Mouse (Mus musculus) lung, postnatal 0 days (tissue): ENCODE measurements around the gene Wnt5b. TPM values are rescaled to one million over a fixed set of nuclear protein-coding genes. Genes with fewer than 3 reads are reported as not detected.
"Not testable (repeated sequence)": the region's sequence is repeated elsewhere in the genome, so short reads cannot be mapped to it uniquely, and the experiment has no call there.

Experiments used
- ATAC-seq: fragments of 200-750 bp; cut with Nextera tagmentation; 2 replicates; pipeline ENCODE4 v1.8.0; 2017; ENCODE audit warnings: moderate library complexity
- DNase-seq: peaks from one replicate; pipeline ENCODE4 v3.0.0-alpha.2; 2016; ENCODE audit warnings: low spot score
- H3K27ac ChIP-seq: fragments of 300-500 bp; sonication (generic); 2 replicates; pipeline ENCODE4 v1.5.1; 2014; ENCODE audit warnings: antibody characterized with exemption, mild to moderate bottlenecking, low read length, mixed read lengths
- H3K27me3 ChIP-seq: fragments of 300-500 bp; sonication (generic); replicated peaks from 2 replicates; pipeline ENCODE4 v1.6.1; 2014; ENCODE audit warnings: low read length, mixed read lengths; ENCODE audit not compliant: insufficient read depth
- H3K36me3 ChIP-seq: fragments of 300-500 bp; sonication (generic); 2 replicates; pipeline ENCODE4 v1.6.1; 2014; ENCODE audit warnings: low read length, mixed read lengths; ENCODE audit not compliant: insufficient read depth
- H3K4me1 ChIP-seq: fragments of 300-500 bp; sonication (generic); 2 replicates; pipeline ENCODE4 v1.6.1; 2014; ENCODE audit warnings: antibody characterized with exemption, low read depth, low read length, mixed read lengths; ENCODE audit not compliant: insufficient read depth
- H3K4me2 ChIP-seq: fragments of 300-500 bp; sonication (generic); replicated peaks from 2 replicates; pipeline ENCODE4 v1.6.1; 2014; ENCODE audit warnings: low read depth, mild to moderate bottlenecking, low read length, moderate library complexity, mixed read lengths
- H3K4me3 ChIP-seq: fragments of 300-500 bp; sonication (generic); 2 replicates; pipeline ENCODE4 v1.5.1; 2014; ENCODE audit warnings: low read depth, low read length
- H3K9ac ChIP-seq: fragments of 300-500 bp; sonication (generic); replicated peaks from 2 replicates; pipeline ENCODE4 v1.6.1; 2014; ENCODE audit warnings: low read depth, mild to moderate bottlenecking
- H3K9me3 ChIP-seq: fragments of 300-500 bp; sonication (generic); 2 replicates; pipeline ENCODE4 v1.6.1; 2016; ENCODE audit warnings: low read length, mixed read lengths
- CTCF ChIP-seq: IDR thresholded peaks from 2 replicates; pipeline ENCODE4 v1.5.1; 2016; ENCODE audit warnings: antibody characterized with exemption, mild to moderate bottlenecking
- EP300 ChIP-seq: IDR thresholded peaks from 2 replicates; pipeline ENCODE4 v1.6.1; 2016; ENCODE audit warnings: antibody characterized with exemption, mild to moderate bottlenecking, control low read depth
- WGBS: fragments of 180-500 bp; shearing (Covaris S2); extraction: QIAGEN DNeasy Blood & Tissue Kit; methylation state at CpG from one replicate; pipeline ENCODE4 v1.1.7; 2014; 5-methylcytosine and 5-hydroxymethylcytosine counted together
- polyA plus RNA-seq: library from polyadenylated mRNA; unstranded; fragments of >200 nt; fragmentation: Nextera tagmentation; extraction: Ambion mirVana; gene quantifications from 2 replicates; pipeline ENCODE4 v1.2.1, GENCODE M21; 2015

Gene Wnt5b
- polyA plus RNA-seq, 1 experiment from 2014 or later = 6.6 TPM

DNA sequence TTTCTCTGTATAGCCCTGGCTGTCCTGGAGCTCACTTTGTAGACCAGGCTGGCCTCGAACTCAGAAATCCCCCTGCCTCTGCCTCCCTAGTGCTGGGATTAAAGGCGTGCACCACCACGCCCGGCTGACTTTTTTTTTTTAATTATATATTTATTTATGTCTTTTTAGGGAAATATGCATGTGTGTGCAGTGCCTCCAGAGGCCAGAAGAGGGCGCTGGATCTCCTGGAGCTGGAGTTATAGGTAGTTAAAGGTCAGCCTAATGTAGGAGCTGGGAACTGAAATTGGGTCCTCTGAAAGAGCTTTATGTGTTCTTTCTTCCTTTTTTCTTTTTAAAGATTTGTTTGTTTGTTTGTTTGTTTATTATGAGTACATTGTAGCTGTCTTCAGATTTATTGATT is 101.4 kb downstream of the Wnt5b start:
- H3K36me3 ChIP-seq, H3K9ac ChIP-seq, H3K27me3 ChIP-seq, H3K4me2 ChIP-seq, H3K27ac ChIP-seq, H3K4me3 ChIP-seq, H3K9me3 ChIP-seq, ATAC-seq, DNase-seq, H3K4me1 ChIP-seq: not testable (repeated sequence)
- TF ChIP-seq CTCF = peak; percentile 39
- WGBS = 79% methylated on average over 5 of the region's 5 CpGs

DNA sequence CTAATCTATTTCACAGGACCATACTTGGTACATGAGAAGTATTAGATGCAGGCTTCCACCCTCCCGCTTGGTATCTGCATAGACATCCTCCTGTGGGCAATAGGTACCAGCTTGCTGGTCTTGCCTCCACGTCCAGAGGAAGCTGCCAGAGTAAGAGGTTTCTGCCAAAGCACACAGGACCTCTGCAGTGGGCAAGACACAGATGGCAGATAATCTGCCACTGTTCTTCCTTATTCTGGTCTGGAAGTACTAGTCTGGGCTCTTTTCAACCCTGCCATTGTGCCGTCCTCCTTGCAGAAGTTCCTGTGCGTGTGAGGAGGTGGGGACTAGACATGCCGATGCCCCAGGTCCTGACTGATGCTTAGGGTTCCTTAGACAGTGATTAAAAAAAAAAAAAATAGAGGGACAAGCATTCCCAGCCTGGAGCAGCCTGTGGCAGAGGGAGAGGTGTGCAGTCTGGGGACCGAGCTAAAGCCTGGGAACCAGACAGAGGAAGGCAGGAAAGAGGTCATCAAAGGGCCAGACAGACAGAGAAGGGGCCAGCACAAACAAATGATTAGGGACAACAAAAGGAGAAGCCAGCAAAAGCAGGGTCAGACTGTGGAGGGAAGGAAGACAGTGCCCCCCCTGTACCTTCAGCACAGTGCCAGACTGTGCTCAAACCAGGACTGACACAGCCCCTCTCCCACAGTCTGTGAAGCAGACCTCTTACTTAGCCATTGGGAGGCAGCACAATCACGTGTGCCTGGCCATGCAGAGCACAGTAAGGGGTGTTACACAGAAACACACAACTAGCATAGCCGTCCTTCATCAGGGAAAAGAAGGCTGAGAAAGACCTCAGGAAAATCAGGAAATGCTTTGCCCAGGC is 106.0 kb downstream of the Wnt5b start:
- Histone ChIP-seq H3K27ac (no peak overlapping the region), H3K4me1 (no peaks in the 10 kb centered on the region), H3K9ac (no peak overlapping the region), H3K4me3 (no peak overlapping the region), H3K27me3 (no peaks in the 10 kb centered on the region), H3K9me3 (no peaks in the 10 kb centered on the region), H3K4me2 (no peak overlapping the region), H3K36me3 (no peaks in the 10 kb centered on the region)
- no peak for TF ChIP-seq EP300
- peak; percentile 17; the same call in 1 of the 2 replicates for TF ChIP-seq CTCF
- ATAC-seq = no peak
- WGBS = 46% methylated on average over 8 of the region's 8 CpGs
- DNase-seq = no peak

- no peak overlapping the region for H3K4me2 ChIP-seq
- no peak overlapping the region for H3K4me3 ChIP-seq
- H3K27me3 ChIP-seq = no peaks in the 10 kb centered on the region
- DNase-seq = no peak
- no peaks in the 10 kb centered on the region for H3K4me1 ChIP-seq
- H3K27ac ChIP-seq = no peak overlapping the region
- no peaks in the 10 kb centered on the region for H3K36me3 ChIP-seq
- H3K9ac ChIP-seq = no peak overlapping the region
- WGBS = 53% methylated on average over 4 of the region's 4 CpGs
- H3K9me3 ChIP-seq = no peaks in the 10 kb centered on the region
- TF ChIP-seq EP300 (no peak), CTCF (no peak)
- ATAC-seq = no peak
These were observed 109.8 kb downstream of the Wnt5b start for GRCm38 (mm10) chr6:119434394-119434793.

- H3K36me3 ChIP-seq = no peaks in the 10 kb centered on the region
- TF ChIP-seq CTCF = no peak
- peak; percentile 91 for TF ChIP-seq EP300
These were observed 112.3 kb downstream of the Wnt5b start for GRCm38 (mm10) chr6:119431751-119432324.

DNA sequence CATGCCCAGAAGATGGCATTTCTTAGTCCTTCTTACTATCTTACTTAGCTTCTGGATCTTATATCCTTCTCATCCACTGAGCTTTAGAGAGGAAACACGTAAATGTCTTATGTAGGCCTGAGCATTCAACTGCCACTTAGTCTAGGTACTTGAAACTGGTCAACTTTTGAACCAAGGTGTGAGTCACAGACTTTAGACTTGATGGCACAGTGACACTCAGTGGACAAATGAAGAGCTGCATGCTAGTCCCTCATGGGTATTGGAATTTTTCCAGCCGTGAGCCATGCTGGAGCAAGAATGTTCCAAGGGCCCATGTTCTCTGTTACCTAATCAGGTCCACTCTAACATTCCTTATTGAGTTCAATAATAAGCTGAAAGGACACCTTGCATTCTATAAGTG is 113.6 kb downstream of the Wnt5b start:
- Histone ChIP-seq H3K4me3 (no peak overlapping the region), H3K9me3 (no peaks in the 10 kb centered on the region), H3K9ac (no peak overlapping the region), H3K27ac (no peak overlapping the region), H3K4me2 (no peak overlapping the region), H3K36me3 (no peaks in the 10 kb centered on the region), H3K27me3 (no peaks in the 10 kb centered on the region), H3K4me1 (no peaks in the 10 kb centered on the region)
- peak; percentile 75 for ATAC-seq
- peak; percentile 94 for DNase-seq
- peak; percentile 67; the same call in 1 of the 2 replicates for TF ChIP-seq EP300
- peak; percentile 91 for TF ChIP-seq CTCF
- 36% methylated on average over 2 of the region's 2 CpGs for WGBS

More at GRCm38 (mm10) chr6:119431751-119432324, 112.3 kb downstream of the Wnt5b start:
- Histone ChIP-seq H3K27ac (no peak overlapping the region), H3K9me3 (no peaks in the 10 kb centered on the region), H3K27me3 (no peaks in the 10 kb centered on the region), H3K4me3 (no peak overlapping the region), H3K4me2 (no peak overlapping the region), H3K4me1 (no peaks in the 10 kb centered on the region), H3K9ac (no peak overlapping the region)
- ATAC-seq (peak; percentile 77), DNase-seq (peak; percentile 85)
- 54% methylated on average over 6 of the region's 6 CpGs for WGBS

- ATAC-seq (no peak), DNase-seq (no peak)
- no peak overlapping the region for H3K9ac ChIP-seq
- no peaks in the 10 kb centered on the region for H3K27me3 ChIP-seq
- TF ChIP-seq EP300 (no peak), CTCF (no peak)
- no peaks in the 10 kb centered on the region for H3K36me3 ChIP-seq
- no peak overlapping the region for H3K4me2 ChIP-seq
- no peaks in the 10 kb centered on the region for H3K4me1 ChIP-seq
- no peak overlapping the region for H3K27ac ChIP-seq
- 91% methylated on average over 13 of the region's 13 CpGs for WGBS
- H3K9me3 ChIP-seq = no peaks in the 10 kb centered on the region
- no peak overlapping the region for H3K4me3 ChIP-seq
These were observed 114.8 kb downstream of the Wnt5b start for GRCm38 (mm10) chr6:119429311-119429710.
